Mouse (Mus musculus): ENCODE data around the gene Kif26a. TPM values are rescaled to one million over a fixed set of nuclear protein-coding genes. Genes with fewer than 3 reads are reported as not detected.

Gene Kif26a
- polyA plus RNA-seq, 1 experiment from 2014 or later = 2.2 TPM

GRCm38 (mm10) chr12:112229084-112229483 is 83.1 kb downstream of the Kif26a start:
- ATAC-seq (ENCODE audit: insufficient read depth) (no peak), DNase-seq (no peak)
- TF ChIP-seq CTCF (IDR thresholded peaks at IDR 0.05; ENCODE audit: low read depth) = no peak
- H3K27ac ChIP-seq (ENCODE audit: low read depth) = no peak overlapping the region
- H3K9ac ChIP-seq = no peak overlapping the region
- H3K36me3 ChIP-seq (ENCODE audit: insufficient read depth) = no peaks in the 10 kb centered on the region
- no peaks in the 10 kb centered on the region for H3K9me3 ChIP-seq (ENCODE audit: low read depth, low read length)
- H3K4me2 ChIP-seq = no peak overlapping the region
- no peaks in the 10 kb centered on the region for H3K4me1 ChIP-seq (ENCODE audit: insufficient read depth)
- no peak overlapping the region for H3K4me3 ChIP-seq (ENCODE audit: low read depth, low read length)
- 57% methylated on average over 10 of the region's 10 CpGs for WGBS
- H3K27me3 ChIP-seq (ENCODE audit: insufficient read depth, low read length) = no peaks in the 10 kb centered on the region

DNA sequence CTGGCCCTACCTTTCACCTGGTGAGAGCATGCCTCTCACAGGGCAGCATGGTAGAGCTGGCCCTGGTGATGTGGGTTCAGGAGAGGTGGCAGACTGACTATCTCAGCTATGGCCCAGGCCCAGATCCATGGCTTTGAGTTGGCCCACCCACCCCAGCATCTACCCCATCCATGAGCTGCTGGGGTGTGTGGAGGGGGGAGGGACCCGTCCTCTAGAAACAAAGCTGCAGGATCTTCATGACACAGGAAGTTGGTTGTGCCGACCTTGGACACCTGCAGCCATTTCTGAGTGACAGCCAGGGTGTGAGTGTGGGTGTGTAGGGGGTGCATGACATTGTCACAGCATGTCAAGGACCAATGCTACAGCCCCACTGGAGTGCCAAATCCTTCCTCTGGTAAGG is 84.2 kb downstream of the Kif26a start:
- no peak for TF ChIP-seq CTCF (IDR thresholded peaks at IDR 0.05; ENCODE audit: low read depth)
- ATAC-seq (ENCODE audit: insufficient read depth) = no peak

More for the DNA sequence above, 84.2 kb downstream of the Kif26a start:
- Histone ChIP-seq H3K27me3 (ENCODE audit: insufficient read depth, low read length) (no peaks in the 10 kb centered on the region), H3K9me3 (ENCODE audit: low read depth, low read length) (no peaks in the 10 kb centered on the region), H3K4me3 (ENCODE audit: low read depth, low read length) (no peak overlapping the region), H3K36me3 (ENCODE audit: insufficient read depth) (no peaks in the 10 kb centered on the region), H3K4me2 (no peak overlapping the region), H3K4me1 (ENCODE audit: insufficient read depth) (no peaks in the 10 kb centered on the region), H3K9ac (no peak overlapping the region), H3K27ac (ENCODE audit: low read depth) (no peak overlapping the region)
- DNase-seq = no peak
- 47% methylated on average over 2 of the region's 2 CpGs for WGBS

MicroRNAs encoded within 50 kb of the gene (microRNA counts, 519-probe panel; counts per million panel counts)
- microRNA mmu-miR-203 = 3,252 counts per million, percentile 64 among the panel's probes with 10 or more counts

Small RNAs within 50 kb of the gene (microRNA-seq; reads per million reads assigned to microRNA genes)
- gene Mir203 (ENCODE audit: borderline number of aligned reads) (2,649 reads per million, percentile 83 among the genes with 10 or more reads in this experiment), gene Mir3073a (ENCODE audit: borderline number of aligned reads) (not detected), gene Mir3073b (ENCODE audit: borderline number of aligned reads) (not detected)

Other genes starting within 250 kb of the Kif26a start
- gene Ppp1r13b, start 238.1 kb upstream of the Kif26a start, polyA plus RNA-seq (2014; fragmentation: Nextera tagmentation; extraction: Ambion mirVana) = 28.9 and 29.0 TPM in 2 replicates
- gene Atp5mpl, start 179.2 kb upstream of the Kif26a start, polyA plus RNA-seq (2014; fragmentation: Nextera tagmentation; extraction: Ambion mirVana) = 647 and 712 TPM in 2 replicates
- 0.15 and 0.18 TPM in 2 replicates for gene Tdrd9, start 174.6 kb upstream of the Kif26a start, polyA plus RNA-seq (2014; fragmentation: Nextera tagmentation; extraction: Ambion mirVana)
- gene Rd3l, start 164.9 kb upstream of the Kif26a start, polyA plus RNA-seq (2014; fragmentation: Nextera tagmentation; extraction: Ambion mirVana) = not detected in 2 replicates
- gene Aspg, start 39.5 kb upstream of the Kif26a start, polyA plus RNA-seq (2014; fragmentation: Nextera tagmentation; extraction: Ambion mirVana) = 1.6 TPM in 2 replicates